Mouse (Mus musculus) MEL (cell line): ENCODE results near the gene Pmpcb. TPM values are rescaled to one million over a fixed set of nuclear protein-coding genes. Genes with fewer than 3 reads are reported as not detected.

ENCODE experiments used
- DNase-seq: peaks from one replicate; pipeline ENCODE4 v3.0.0; 2011; ENCODE audit warnings: low read depth, low spot score
- H3K27ac ChIP-seq: 2 replicates; pipeline ENCODE4 v1.5.1; 2012; ENCODE audit warnings: low read depth, mild to moderate bottlenecking, control low read depth, low read length, moderate library complexity; ENCODE audit not compliant: control insufficient read depth
- H3K27me3 ChIP-seq, 2 experiments: fragments of 150-350 bp in 1 of 2; sonication (generic) in 1 of 2; 2 replicates each; pipeline ENCODE4 v1.6.1; 2012; ENCODE audit warnings: low read length in 2 of 2, mild to moderate bottlenecking in 2 of 2, improper control_type of control experiment in 1 of 2, moderate library complexity in 1 of 2; ENCODE audit not compliant: insufficient read depth in 2 of 2, control insufficient read depth in 1 of 2
- H3K36me3 ChIP-seq, 2 experiments: 2 replicates each; pipeline ENCODE4 v1.6.1; 2012 to 2014; ENCODE audit warnings: low read length in 2 of 2, improper control_type of control experiment in 1 of 2, inconsistent platforms in 1 of 2, mild to moderate bottlenecking in 1 of 2; ENCODE audit not compliant: insufficient read depth in 2 of 2, control insufficient read depth in 1 of 2
- H3K4me1 ChIP-seq, 2 experiments: fragments of 150-350 bp in 1 of 2; sonication (generic) in 1 of 2; 2 replicates each; pipeline ENCODE4 v1.6.1; 2012; ENCODE audit warnings: low read length in 2 of 2, improper control_type of control experiment in 1 of 2, mild to moderate bottlenecking in 1 of 2; ENCODE audit not compliant: insufficient read depth in 2 of 2, control insufficient read depth in 1 of 2
- H3K4me3 ChIP-seq, 2 experiments: fragments of 150-350 bp in 1 of 2; sonication (generic) in 1 of 2; 2 replicates each; pipeline ENCODE4 v1.5.1; 2012; ENCODE audit warnings: low read depth in 2 of 2, low read length in 2 of 2, mild to moderate bottlenecking in 2 of 2, moderate library complexity in 2 of 2, control low read depth in 1 of 2, improper control_type of control experiment in 1 of 2; ENCODE audit not compliant: control insufficient read depth in 1 of 2, insufficient read depth in 1 of 2
- H3K79me2 ChIP-seq: 2 replicates; pipeline ENCODE4 v1.6.1; 2012; ENCODE audit warnings: mild to moderate bottlenecking, low read length, moderate library complexity; ENCODE audit not compliant: control insufficient read depth, poor library complexity, insufficient read depth
- H3K9ac ChIP-seq: 2 replicates; pipeline ENCODE4 v1.6.1; 2012; ENCODE audit warnings: low read depth, mild to moderate bottlenecking, control low read depth, low read length, moderate library complexity; ENCODE audit not compliant: control insufficient read depth, poor library complexity, severe bottlenecking
- H3K9me3 ChIP-seq: fragments of 150-350 bp; sonication (generic); replicated peaks from 2 replicates; pipeline ENCODE4 v1.6.1; 2012; ENCODE audit warnings: mild to moderate bottlenecking, low read length, improper control_type of control experiment, moderate library complexity; ENCODE audit not compliant: insufficient read depth
- CHD1 ChIP-seq: IDR thresholded peaks from 2 replicates; pipeline ENCODE4 v1.6.1; 2012; ENCODE audit warnings: low read depth, mild to moderate bottlenecking, inconsistent platforms, low read length, improper control_type of control experiment
- E2F4 ChIP-seq: IDR thresholded peaks from 2 replicates; pipeline ENCODE4 v1.6.1; 2011; ENCODE audit warnings: low read depth, low read length, improper control_type of control experiment, borderline replicate concordance
- ELF1 ChIP-seq: IDR thresholded peaks from 2 replicates; pipeline ENCODE4 v1.6.1; 2014; ENCODE audit warnings: low read depth, mild to moderate bottlenecking, inconsistent platforms, low read length, improper control_type of control experiment, moderate library complexity
- EP300 ChIP-seq, 2 experiments: IDR thresholded peaks; 2 replicates each; pipeline ENCODE4 v1.6.1; 2011; ENCODE audit warnings: improper control_type of control experiment in 2 of 2, low read length in 2 of 2, low read depth in 1 of 2, mild to moderate bottlenecking in 1 of 2
- ETS1 ChIP-seq: IDR thresholded peaks from 2 replicates; pipeline ENCODE4 v1.6.1; 2012; ENCODE audit warnings: low read depth, mild to moderate bottlenecking, inconsistent platforms, low read length, improper control_type of control experiment, moderate library complexity
- GATA1 ChIP-seq: IDR thresholded peaks from 2 replicates; pipeline ENCODE4 v1.6.1; 2011; ENCODE audit warnings: low read depth, low read length, improper control_type of control experiment
- JUND ChIP-seq: IDR thresholded peaks from 2 replicates; pipeline ENCODE4 v1.6.1; 2011; ENCODE audit warnings: low read depth, mild to moderate bottlenecking, improper control_type of control experiment, low read length
- KAT2A ChIP-seq: conservative IDR thresholded peaks from 2 replicates; pipeline ENCODE4 v1.6.1; 2012; ENCODE audit warnings: low read depth, low read length, improper control_type of control experiment, inconsistent platforms
- MAFK ChIP-seq: IDR thresholded peaks from 2 replicates; pipeline ENCODE4 v1.6.1; 2011; ENCODE audit warnings: low read depth, mild to moderate bottlenecking, low read length, improper control_type of control experiment, borderline replicate concordance
- MAX ChIP-seq: IDR thresholded peaks from 2 replicates; pipeline ENCODE4 v1.6.1; 2011; ENCODE audit warnings: low read length, improper control_type of control experiment
- MAZ ChIP-seq: IDR thresholded peaks from 2 replicates; pipeline ENCODE4 v1.6.1; 2012; ENCODE audit warnings: low read depth, mild to moderate bottlenecking, inconsistent platforms, low read length, improper control_type of control experiment
- MEF2A ChIP-seq: IDR thresholded peaks from 2 replicates; pipeline ENCODE4 v1.6.1; 2014; ENCODE audit warnings: low read depth, mild to moderate bottlenecking, inconsistent platforms, low read length, improper control_type of control experiment; ENCODE audit not compliant: poor library complexity, insufficient replicate concordance, severe bottlenecking; ENCODE audit errors: extremely low read depth
- MYB ChIP-seq: IDR thresholded peaks from 2 replicates; pipeline ENCODE4 v1.6.1; 2011; ENCODE audit warnings: mild to moderate bottlenecking, low read depth, low read length, improper control_type of control experiment
- MYC ChIP-seq: IDR thresholded peaks from 2 replicates; pipeline ENCODE4 v1.6.1; 2011; ENCODE audit warnings: low read depth, mild to moderate bottlenecking, low read length, improper control_type of control experiment, moderate library complexity
- NELFE ChIP-seq: IDR thresholded peaks from 2 replicates; pipeline ENCODE4 v1.6.1; 2011; ENCODE audit warnings: low read depth, low read length, improper control_type of control experiment
- NRF1 ChIP-seq: IDR thresholded peaks from 2 replicates; pipeline ENCODE4 v1.6.1; 2014; ENCODE audit warnings: low read depth, mild to moderate bottlenecking, inconsistent platforms, low read length, improper control_type of control experiment, moderate library complexity; ENCODE audit not compliant: poor library complexity, insufficient read depth, severe bottlenecking
- POLR2A ChIP-seq, 2 experiments: IDR thresholded peaks; 2 replicates each; pipeline ENCODE4 v1.6.1; 2011 to 2012; ENCODE audit warnings: low read length in 2 of 2, mild to moderate bottlenecking in 2 of 2, control low read depth in 1 of 2, improper control_type of control experiment in 1 of 2, low read depth in 1 of 2, moderate library complexity in 1 of 2; ENCODE audit not compliant: control insufficient read depth in 1 of 2, insufficient read depth in 1 of 2, poor library complexity in 1 of 2
- POLR2AphosphoS5 ChIP-seq: IDR thresholded peaks from 2 replicates; pipeline ENCODE4 v1.6.1; 2012; ENCODE audit warnings: low read depth, borderline replicate concordance, mild to moderate bottlenecking, inconsistent platforms, low read length, moderate library complexity, mixed read lengths
- SIN3A ChIP-seq: IDR thresholded peaks from 2 replicates; pipeline ENCODE4 v1.6.1; 2012; ENCODE audit warnings: low read length, improper control_type of control experiment, inconsistent platforms
- TAL1 ChIP-seq: IDR thresholded peaks from 2 replicates; pipeline ENCODE4 v1.6.1; 2012; ENCODE audit warnings: mild to moderate bottlenecking, inconsistent platforms, low read length, moderate library complexity, mixed read lengths
- USF1 ChIP-seq: IDR thresholded peaks from 2 replicates; pipeline ENCODE4 v1.6.1; 2014; ENCODE audit warnings: low read depth, mild to moderate bottlenecking, inconsistent platforms, low read length, improper control_type of control experiment, moderate library complexity
- ZC3H11A ChIP-seq: IDR thresholded peaks from 2 replicates; pipeline ENCODE4 v1.6.1; 2012; ENCODE audit warnings: low read depth, mild to moderate bottlenecking, inconsistent platforms, low read length, improper control_type of control experiment
- ZMIZ1 ChIP-seq: IDR thresholded peaks from 2 replicates; pipeline ENCODE4 v1.6.1; 2012; ENCODE audit warnings: low read depth, mild to moderate bottlenecking, inconsistent platforms, low read length, improper control_type of control experiment, moderate library complexity
- ZNF384 ChIP-seq: IDR thresholded peaks from 2 replicates; pipeline ENCODE4 v1.6.1; 2012; ENCODE audit warnings: low read depth, mild to moderate bottlenecking, inconsistent platforms, low read length, improper control_type of control experiment
- polyA plus RNA-seq, 2 experiments: library from polyadenylated mRNA; stranded (reverse) in 1 of 2; unstranded in 1 of 2; fragments of >175 nt in 1 of 2; fragments of >200 nt in 1 of 2; gene quantifications; 2 replicates each; pipeline versions ENCODE4 v1.2.1 to v1.2.4; 2012; ENCODE audit warnings: low replicate concordance in 2 of 2, low read depth in 1 of 2; ENCODE audit not compliant: insufficient read length in 2 of 2, insufficient read depth in 1 of 2, missing spikeins in 1 of 2
- total RNA-seq: library from RNA; depleted of rRNA; stranded (reverse); fragments of 300-350 nt; gene quantifications from 2 replicates; pipeline ENCODE4 v1.2.3, GENCODE M21; 2012

The Pmpcb gene
- total and polyA plus RNA-seq, 3 experiments = 162 to 265 (median 172) TPM

- H3K4me3 ChIP-seq = peak overlapping the region; percentile 8 to 59; a peak in 3 of 4 replicates
- TF ChIP-seq MAFK (no peak), GATA1 (peak; percentile 47; the same call in 1 of the 2 replicates), MYC (peak; percentile 54; the same call in 1 of the 2 replicates), ZMIZ1 (no peak), SIN3A (peak; percentile 57), ETS1 (no peak), KAT2A (no peak), ZNF384 (no peak), JUND (no peak), MYB (no peak), CHD1 (no peak; the same call in 1 of the 2 replicates), MAZ (no peak), EP300 (IDR thresholded peaks at IDR 0.05; ENCODE audit: low read depth in 1 of 2, low read length in 2 of 2) (peak in 1 of 2 experiments; percentile 39; a peak in 1 of 4 replicates), POLR2A (IDR thresholded peaks at IDR 0.05; ENCODE audit: control insufficient read depth in 1 of 2, insufficient read depth in 1 of 2, low read depth in 1 of 2, low read length in 2 of 2, poor library complexity in 1 of 2) (no peak), NRF1 (no peak), ELF1 (no peak), USF1 (no peak), MEF2A (no peak), NELFE (no peak), TAL1 (no peak), POLR2AphosphoS5 (no peak), MAX (0 out of 2 replicates have a peak, but pooled peaks have one; percentile 15), ZC3H11A (0 out of 2 replicates have a peak, but pooled peaks have one; percentile 0), E2F4 (no peak)
- TF ChIP-seq, all 39 proteins: peak for 6
- Histone ChIP-seq H3K27me3 (no peaks in the 10 kb centered on the region), H3K79me2 (peaks cover 3% of the 10 kb centered on the region; the same call in 1 of the 2 replicates), H3K9me3 (no peaks in the 10 kb centered on the region), H3K9ac (peak overlapping the region; percentile 11), H3K36me3 (peaks cover 0 to 23% of the 10 kb centered on the region in 2 experiments; a peak in 2 of 4 replicates), H3K4me1 (peaks cover 11 to 13% of the 10 kb centered on the region in 2 experiments; a peak in 3 of 4 replicates), H3K27ac (peak overlapping the region; percentile 48)
- DNase-seq = peak; percentile 71
These were observed 34.0 kb upstream of the Pmpcb start for GRCm38 (mm10) chr5:21702873-21703475.
